Comparison of ENCODE assay signal across 23 mouse cellular contexts in genomic region chr4:121179669-121180068, GRCm38 (mm10).
"Had no signal": no experiment of that assay in that cellular context is flagged by ENCODE, and none has a peak within 500 bp of the region (broad histone marks: within the 10 kb centered on the region; RNA-seq: fewer than 3 reads in every experiment).

No protein-coding gene starts in this region.

- H3K4me3 ChIP-seq: heart, embryonic 10.5 days; hindbrain, embryonic 13.5 days; hindbrain, embryonic 15.5 days; kidney, embryonic 15.5 days; limb, embryonic 13.5 days; limb, embryonic 15.5 days; liver, embryonic 12.5 days had no signal

- H3K4me2 ChIP-seq: hindbrain, embryonic 13.5 days; hindbrain, embryonic 15.5 days; kidney, embryonic 15.5 days; limb, embryonic 13.5 days; limb, embryonic 15.5 days; liver, embryonic 12.5 days had no signal

- H3K27ac ChIP-seq: heart, embryonic 10.5 days; hindbrain, embryonic 13.5 days; hindbrain, embryonic 15.5 days; hindbrain, postnatal 0 days; kidney, embryonic 15.5 days; kidney, postnatal 0 days; limb, embryonic 13.5 days; limb, embryonic 15.5 days; liver, embryonic 12.5 days; liver, embryonic 14.5 days had no signal

- H3K9me3 ChIP-seq: heart, embryonic 10.5 days; hindbrain, embryonic 13.5 days; hindbrain, embryonic 15.5 days; limb, embryonic 13.5 days; limb, embryonic 15.5 days had no signal

- H3K9ac ChIP-seq: forebrain, postnatal 0 days; hindbrain, embryonic 13.5 days; hindbrain, embryonic 15.5 days; kidney, embryonic 15.5 days; limb, embryonic 13.5 days; limb, embryonic 15.5 days; liver, embryonic 12.5 days; liver, embryonic 14.5 days had no signal

- ATAC-seq: forebrain, postnatal 0 days; hindbrain, postnatal 0 days; intestine, embryonic 16.5 days; liver, embryonic 12.5 days had no signal

- DNase-seq: forebrain, postnatal 0 days; gastrocnemius, postnatal 14 days; gastrocnemius, postnatal 36 days; heart, postnatal 14 days; kidney, adult 11 months; kidney, adult 2 months; kidney, adult 9 months; kidney, postnatal 14 days; kidney, postnatal 36 days; layer of hippocampus, adult 9-11 months; layer of hippocampus, postnatal 36 days; left cerebral cortex, postnatal 4 days had no signal

- H3K27me3 ChIP-seq: hindbrain, embryonic 13.5 days; hindbrain, embryonic 15.5 days; kidney, embryonic 15.5 days; limb, embryonic 13.5 days; limb, embryonic 15.5 days; liver, embryonic 12.5 days had no signal

- H3K4me1 ChIP-seq: heart, embryonic 10.5 days; hindbrain, embryonic 13.5 days; hindbrain, embryonic 15.5 days; kidney, embryonic 15.5 days; limb, embryonic 13.5 days; limb, embryonic 15.5 days; liver, embryonic 12.5 days had no signal
